Mouse (Mus musculus) bone marrow macrophage, adult 2 months (primary cell): ENCODE measurements at regions not wholly inside any gene's neighbourhood (a gene's known extent, or its start where the extent isn't known, plus 50 kb on each side); places are given as distances from the start of the nearest gene placed in this dataset.

Source experiments
- H3K27ac ChIP-seq: 2 replicates; pipeline ENCODE4 v1.5.1; 2012; ENCODE audit warnings: low read depth, low read length; ENCODE audit not compliant: insufficient read depth
- H3K4me1 ChIP-seq: 2 replicates; pipeline ENCODE4 v1.6.1; 2012; ENCODE audit warnings: low read length; ENCODE audit not compliant: control insufficient read depth, insufficient read depth
- H3K4me3 ChIP-seq: 2 replicates; pipeline ENCODE4 v1.5.1; 2012; ENCODE audit warnings: mild to moderate bottlenecking, low read length, moderate library complexity; ENCODE audit not compliant: insufficient read depth
- CTCF ChIP-seq: IDR thresholded peaks from 2 replicates; pipeline ENCODE4 v1.5.1; 2012; ENCODE audit warnings: low read depth, mild to moderate bottlenecking, low read length, moderate library complexity
- POLR2A ChIP-seq: IDR thresholded peaks from 2 replicates; pipeline ENCODE4 v1.6.1; 2012; ENCODE audit warnings: mild to moderate bottlenecking, low read depth, low read length, borderline replicate concordance

GRCm38 (mm10) chr14:46536002-46536762 is 145.7 kb upstream of the Bmp4 start:
- no peak for TF ChIP-seq CTCF
- no peak for TF ChIP-seq POLR2A
- no peak overlapping the region for H3K27ac ChIP-seq
- no peak overlapping the region for H3K4me3 ChIP-seq
- H3K4me1 ChIP-seq = no peaks in the 10 kb centered on the region

- Histone ChIP-seq H3K27ac (no peak overlapping the region), H3K4me1 (no peaks in the 10 kb centered on the region), H3K4me3 (no peak overlapping the region)
- TF ChIP-seq CTCF (no peak), POLR2A (no peak)
Measured at GRCm38 (mm10) chr14:46532697-46533096, 142.2 kb upstream of the Bmp4 start.

DNA sequence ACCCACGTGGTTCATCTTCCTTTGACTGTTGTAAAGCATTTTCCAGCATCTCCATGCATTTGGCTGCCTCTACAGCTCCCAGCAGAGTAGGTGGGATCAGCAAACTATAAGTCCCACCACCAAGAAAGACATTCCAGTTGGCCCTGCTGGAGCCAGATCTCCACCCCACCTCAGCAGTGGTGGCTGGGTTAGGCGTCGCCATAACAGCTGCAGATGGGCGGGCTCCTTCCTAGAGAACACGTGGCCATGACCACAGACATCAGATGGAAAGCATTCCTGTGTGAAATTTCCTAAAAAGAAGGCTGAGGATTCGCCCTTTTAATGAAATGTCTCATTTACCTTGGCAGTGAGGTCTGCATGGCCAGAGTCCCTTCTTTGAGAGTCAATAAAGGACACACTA is 140.0 kb upstream of the Bmp4 start:
- no peak overlapping the region for H3K4me3 ChIP-seq
- TF ChIP-seq POLR2A (no peak), CTCF (no peak)
- no peak overlapping the region for H3K27ac ChIP-seq
- no peaks in the 10 kb centered on the region for H3K4me1 ChIP-seq

DNA sequence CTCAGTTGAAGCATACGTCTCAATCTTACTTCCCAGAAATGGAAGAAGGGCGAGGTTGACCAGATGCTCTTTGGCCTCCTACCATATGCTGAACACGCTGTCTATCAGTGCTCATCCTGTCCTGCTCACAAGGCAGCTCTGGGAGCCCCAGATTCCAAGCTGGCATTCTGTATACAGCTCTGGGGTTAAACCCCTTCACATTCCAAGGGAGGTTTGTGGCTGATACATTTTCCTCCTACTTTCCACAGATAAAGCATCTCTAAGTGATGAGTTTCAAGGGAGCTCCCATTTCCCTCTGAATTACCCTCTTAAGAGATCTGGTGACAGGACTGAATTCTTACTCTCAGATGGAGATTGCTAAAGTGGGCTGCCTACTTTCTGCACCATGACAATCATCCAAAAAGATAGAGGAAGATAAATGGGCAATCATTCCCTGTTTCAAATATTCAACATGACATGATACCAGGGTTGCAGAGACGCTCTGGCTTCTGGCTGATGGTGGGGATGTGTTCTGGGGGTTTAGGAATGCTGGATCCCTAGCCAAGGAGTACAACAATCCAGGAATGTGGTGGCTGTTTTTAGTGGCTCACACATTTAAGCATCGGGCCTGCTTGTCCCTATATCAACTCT is 138.7 kb upstream of the Bmp4 start:
- H3K4me3 ChIP-seq = no peak overlapping the region
- TF ChIP-seq POLR2A = no peak
- H3K4me1 ChIP-seq = no peaks in the 10 kb centered on the region
- no peak overlapping the region for H3K27ac ChIP-seq

GRCm38 (mm10) chr14:46517258-46517657 is 126.8 kb upstream of the Bmp4 start:
- TF ChIP-seq CTCF = no peak
- Histone ChIP-seq H3K4me1 (no peaks in the 10 kb centered on the region), H3K27ac (no peak overlapping the region), H3K4me3 (no peak overlapping the region)

- TF ChIP-seq POLR2A = no peak
- no peak for TF ChIP-seq CTCF
- Histone ChIP-seq H3K4me3 (no peak overlapping the region), H3K27ac (no peak overlapping the region), H3K4me1 (no peaks in the 10 kb centered on the region)
Measured at GRCm38 (mm10) chr14:46516285-46516684, 125.8 kb upstream of the Bmp4 start.

DNA sequence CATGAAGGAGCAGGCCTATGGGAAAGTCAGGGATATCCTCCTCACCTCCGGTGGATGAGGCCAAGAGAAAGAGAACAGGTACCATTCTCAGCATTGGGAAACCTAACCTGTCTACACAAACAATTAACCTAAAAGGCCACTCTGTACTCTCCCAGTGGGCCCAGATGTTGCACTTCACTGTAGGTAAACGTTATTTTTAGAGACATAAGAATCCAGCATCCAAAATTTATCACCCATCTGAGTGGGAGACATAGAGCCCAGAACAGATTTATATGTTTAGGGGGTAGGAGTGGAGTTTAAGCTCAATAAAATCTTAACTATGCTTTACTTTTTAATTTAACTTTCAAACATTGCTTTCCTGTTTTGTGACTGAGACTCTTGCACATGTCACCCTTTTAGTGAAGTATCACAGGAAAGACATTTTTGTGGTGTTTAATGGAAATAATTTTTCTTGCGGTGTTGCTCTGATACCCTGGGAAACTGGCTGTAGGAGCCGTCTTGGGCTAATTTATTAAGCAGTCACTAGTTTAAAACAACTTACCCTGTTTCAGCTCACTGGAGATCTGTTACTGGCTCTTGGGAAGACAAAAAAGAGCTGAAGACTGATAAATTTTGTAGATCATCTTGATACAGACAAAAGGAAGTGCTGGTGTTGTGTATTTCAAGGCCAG is 123.9 kb upstream of the Bmp4 start:
- TF ChIP-seq CTCF (no peak), POLR2A (no peak)
- Histone ChIP-seq H3K4me1 (no peaks in the 10 kb centered on the region), H3K4me3 (no peak overlapping the region), H3K27ac (no peak overlapping the region)

- TF ChIP-seq POLR2A = no peak
- H3K4me3 ChIP-seq = no peak overlapping the region
- H3K27ac ChIP-seq = no peak overlapping the region
- no peaks in the 10 kb centered on the region for H3K4me1 ChIP-seq
Measured at GRCm38 (mm10) chr14:46512118-46512517, 121.6 kb upstream of the Bmp4 start.

- H3K27ac ChIP-seq = no peak overlapping the region
- no peaks in the 10 kb centered on the region for H3K4me1 ChIP-seq
- H3K4me3 ChIP-seq = no peak overlapping the region
- TF ChIP-seq POLR2A = no peak
- no peak for TF ChIP-seq CTCF
Measured at GRCm38 (mm10) chr14:46508871-46509270, 118.4 kb upstream of the Bmp4 start.

DNA sequence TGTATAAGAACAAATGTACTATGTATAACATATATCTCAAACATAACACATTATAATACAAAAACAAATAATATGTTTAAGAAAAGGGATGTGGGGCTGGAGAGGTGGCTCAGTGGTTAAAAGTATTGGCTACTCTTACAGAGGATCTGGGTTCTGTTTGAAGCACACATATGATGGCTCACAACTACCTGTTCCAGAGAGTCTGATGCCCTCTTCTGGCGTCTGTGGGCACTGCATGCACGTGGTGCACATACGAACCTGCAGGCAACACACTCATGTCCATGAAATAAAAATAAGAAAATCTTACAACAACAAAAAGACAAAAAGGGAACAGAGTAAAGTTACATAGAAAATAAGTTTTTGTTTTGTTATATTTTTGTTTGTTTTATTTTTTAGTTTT is 114.8 kb upstream of the Bmp4 start:
- Histone ChIP-seq H3K4me3 (no peak overlapping the region), H3K27ac (no peak overlapping the region), H3K4me1 (no peaks in the 10 kb centered on the region)
- TF ChIP-seq POLR2A = no peak
- TF ChIP-seq CTCF = no peak
